Mouse (Mus musculus): Measurements from ENCODE around the gene Grsf1.

The Grsf1 gene

DNA sequence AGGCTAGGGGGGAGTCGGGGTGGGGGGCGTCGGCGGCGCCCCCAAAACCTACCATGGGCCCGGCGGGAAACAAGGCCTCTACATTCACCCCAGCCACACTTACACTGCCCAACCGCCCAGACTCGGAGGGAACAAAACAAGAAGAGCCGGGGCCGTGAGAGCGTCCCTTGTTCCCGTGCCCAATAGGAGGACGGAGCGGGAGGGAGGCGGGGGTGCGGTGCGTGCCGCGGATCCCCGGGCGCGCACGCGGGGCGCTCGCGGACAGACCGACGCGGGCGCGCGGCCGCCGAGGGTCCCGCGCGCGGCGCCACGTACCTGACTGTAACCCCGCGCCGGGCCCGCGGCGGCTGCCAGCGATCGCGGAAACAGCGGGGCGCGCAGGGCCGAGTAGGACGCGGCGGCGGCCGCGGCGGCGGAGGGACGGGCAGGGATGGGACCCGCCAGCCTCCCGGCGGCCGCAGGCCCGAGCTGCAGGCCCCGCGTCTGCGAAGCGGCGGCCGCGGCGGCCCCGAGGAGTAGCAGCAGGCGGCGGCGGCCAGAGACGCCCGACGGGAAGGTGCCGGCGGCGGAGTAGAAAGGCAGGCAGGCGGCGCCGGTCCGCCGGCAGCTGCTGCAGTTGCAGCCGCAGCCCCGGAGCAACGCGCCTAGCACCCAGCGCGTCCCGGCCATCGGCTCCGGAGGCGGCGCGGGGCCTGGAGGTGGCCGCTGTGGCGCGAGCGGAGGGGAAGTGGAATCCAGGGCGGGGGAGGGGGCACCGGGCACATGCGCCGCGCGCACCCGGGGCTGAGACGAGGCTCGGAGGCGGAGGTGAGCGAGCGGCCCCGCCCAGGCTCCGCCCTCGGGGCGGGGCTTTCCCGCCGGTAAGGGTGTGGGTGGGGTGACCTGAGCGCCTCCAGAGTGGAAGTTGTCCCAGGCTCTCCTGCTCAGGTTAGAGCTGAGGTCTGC lies at the start of gene Grsf1:
Grsf1 (minus strand) TSS at position 729 of the 945 bp plus-strand sequence.
- peak; percentile 95 for DNase-seq

- no peak for DNase-seq
Measured at GRCm38 (mm10) chr5:88724030-88724429, 48.1 kb upstream of the Grsf1 start.

DNA sequence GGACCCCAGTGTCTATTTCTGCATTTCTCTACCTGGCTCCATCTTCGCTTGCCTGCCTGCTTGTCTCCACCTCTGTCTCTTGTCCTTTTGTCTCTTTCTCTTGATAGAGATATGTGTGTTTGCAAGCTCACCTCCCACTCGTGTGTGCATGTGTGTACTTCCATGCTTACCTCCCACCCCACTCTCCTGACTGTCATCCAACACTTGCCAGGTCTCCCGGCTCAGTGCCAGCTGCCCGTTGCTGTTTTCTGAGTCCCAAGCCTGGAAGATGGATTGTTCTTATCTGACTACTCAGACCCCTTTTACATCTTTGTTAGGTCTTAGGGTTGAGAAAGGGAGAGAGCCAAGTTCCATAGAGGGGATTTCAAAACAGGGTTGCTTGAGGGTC lies 46.2 kb upstream of the Grsf1 start:
- peak; percentile 18 for DNase-seq

DNA sequence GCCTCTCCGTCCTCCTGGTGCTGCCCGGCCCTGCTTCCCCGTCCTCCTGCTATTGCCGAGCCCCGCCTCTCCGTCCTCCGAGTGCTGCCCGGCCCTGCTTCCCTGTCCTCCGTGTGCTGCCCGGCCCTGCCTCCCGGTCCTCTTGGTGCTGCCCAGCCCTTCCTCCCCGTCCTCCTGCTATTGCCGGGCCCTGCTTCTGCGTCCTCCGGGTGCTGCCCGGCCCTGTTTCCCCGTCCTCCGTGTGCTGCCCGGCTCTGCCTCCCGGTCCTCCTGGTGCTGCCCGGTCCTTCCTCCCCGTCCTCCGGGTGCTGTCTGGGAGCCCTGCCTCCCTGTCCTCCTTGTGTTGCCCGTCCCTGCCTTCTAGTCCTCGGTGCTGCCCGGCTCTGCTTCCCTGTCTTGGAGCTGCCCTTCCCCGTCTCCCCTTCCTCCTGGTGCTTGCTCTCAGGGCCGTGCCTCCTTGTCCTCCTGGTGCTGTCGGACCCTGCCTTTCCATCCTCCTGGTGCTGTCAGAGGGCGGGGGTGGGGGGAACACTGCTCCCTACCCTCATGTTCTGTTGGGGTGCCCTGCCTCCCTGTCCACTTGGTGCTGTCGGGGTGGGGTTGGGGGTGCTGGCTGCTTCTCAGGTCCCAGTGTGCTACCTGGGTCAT lies 45.7 kb upstream of the Grsf1 start:
- peak; percentile 51 for DNase-seq

DNA sequence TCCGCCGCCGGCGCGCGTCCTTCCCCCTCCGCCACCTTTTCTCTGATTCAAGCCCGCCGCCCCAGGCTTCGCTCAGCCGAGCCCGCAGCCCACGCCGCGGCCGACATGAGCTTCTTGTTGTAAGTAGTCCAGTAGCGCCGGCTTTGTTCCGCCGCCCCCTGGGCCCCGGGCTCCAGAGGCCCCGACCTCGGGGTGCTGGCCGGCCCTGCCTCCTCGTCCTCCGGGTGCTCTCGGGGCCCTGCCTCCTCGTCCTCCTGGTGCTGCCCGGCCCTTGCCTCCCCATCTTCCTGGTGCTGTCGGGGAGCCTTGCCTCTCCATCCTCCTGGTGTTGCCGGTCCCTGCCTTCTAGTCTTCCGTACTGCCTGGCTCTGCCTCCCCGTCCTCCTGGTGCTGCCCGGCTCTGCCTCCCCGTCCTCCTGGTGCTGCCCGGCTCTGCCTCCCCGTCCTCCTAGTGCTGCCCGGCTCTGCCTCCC lies 45.1 kb upstream of the Grsf1 start:
- no peak for DNase-seq

GRCm38 (mm10) chr5:88720116-88721002 lies 44.4 kb upstream of the Grsf1 start, which contains the start of gene Mob1b:
Gene Mob1b, plus strand, starts transcription at chr5:88720855.
- DNase-seq, result peak; percentile 98

- no peak for DNase-seq
Measured at GRCm38 (mm10) chr5:88716983-88717382, 41.0 kb upstream of the Grsf1 start.

GRCm38 (mm10) chr5:88712328-88712727 lies 36.4 kb upstream of the Grsf1 start:
- no peak for DNase-seq

DNA sequence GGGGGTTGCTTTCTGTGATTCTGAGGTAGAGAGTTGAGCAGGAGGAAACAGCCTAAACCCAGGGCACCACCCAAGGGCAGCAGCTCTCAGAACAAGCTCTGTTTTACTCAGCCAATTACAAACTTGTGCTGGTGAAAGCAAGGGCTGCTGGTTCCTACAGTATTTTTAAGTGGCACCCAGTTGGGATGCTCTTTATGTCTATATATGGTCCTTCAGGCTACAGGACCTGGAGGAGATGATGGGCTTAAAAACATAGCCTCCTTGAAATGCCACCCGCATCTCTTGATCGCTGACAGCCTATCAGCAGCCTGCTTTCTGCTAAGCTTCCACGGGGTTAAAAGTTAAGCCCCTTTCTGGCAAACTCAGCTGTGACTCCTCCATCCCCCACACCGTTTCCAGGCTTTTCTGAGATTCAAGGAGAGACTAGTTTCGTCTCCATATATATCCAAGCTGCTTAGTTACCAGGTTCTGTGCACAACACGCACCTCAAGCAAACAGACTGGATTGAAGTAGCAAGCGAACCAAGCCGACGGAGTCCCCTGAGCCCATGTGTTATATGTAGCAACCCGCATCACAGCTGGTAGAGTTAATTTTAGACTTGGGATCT lies 35.8 kb upstream of the Grsf1 start:
- DNase-seq, result peak; percentile 35

- peak; percentile 75 for DNase-seq
Measured at GRCm38 (mm10) chr5:88711128-88711527, 35.2 kb upstream of the Grsf1 start.

GRCm38 (mm10) chr5:88703551-88703950 lies 27.6 kb upstream of the Grsf1 start:
- peak; percentile 32 for DNase-seq

DNA sequence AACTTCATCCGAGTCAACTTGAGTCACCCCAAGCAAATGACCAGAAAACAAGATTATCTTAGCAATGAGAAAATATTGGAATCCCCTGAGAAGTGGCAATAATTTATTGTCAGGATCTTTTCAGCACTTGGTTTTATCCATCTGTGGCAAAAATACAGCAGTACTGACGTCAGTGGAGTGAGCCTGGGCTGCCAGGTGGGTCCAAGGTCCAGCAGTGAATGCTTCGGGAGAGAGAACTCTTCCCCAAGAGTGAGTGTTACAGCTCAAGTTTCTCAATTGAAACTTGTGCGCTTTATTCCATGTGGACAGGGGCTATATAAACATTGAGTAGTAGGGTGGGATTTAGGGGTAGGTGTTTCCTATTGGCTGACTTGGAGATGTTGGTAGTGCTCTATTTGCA lies 26.1 kb upstream of the Grsf1 start:
- DNase-seq, result no peak

- DNase-seq, result peak; percentile 62
Measured at GRCm38 (mm10) chr5:88699251-88699913, 23.4 kb upstream of the Grsf1 start.

GRCm38 (mm10) chr5:88697291-88697690 lies 21.3 kb upstream of the Grsf1 start:
- no peak for DNase-seq

- DNase-seq, result no peak
Measured at GRCm38 (mm10) chr5:88693057-88693456, 17.1 kb upstream of the Grsf1 start.

DNA sequence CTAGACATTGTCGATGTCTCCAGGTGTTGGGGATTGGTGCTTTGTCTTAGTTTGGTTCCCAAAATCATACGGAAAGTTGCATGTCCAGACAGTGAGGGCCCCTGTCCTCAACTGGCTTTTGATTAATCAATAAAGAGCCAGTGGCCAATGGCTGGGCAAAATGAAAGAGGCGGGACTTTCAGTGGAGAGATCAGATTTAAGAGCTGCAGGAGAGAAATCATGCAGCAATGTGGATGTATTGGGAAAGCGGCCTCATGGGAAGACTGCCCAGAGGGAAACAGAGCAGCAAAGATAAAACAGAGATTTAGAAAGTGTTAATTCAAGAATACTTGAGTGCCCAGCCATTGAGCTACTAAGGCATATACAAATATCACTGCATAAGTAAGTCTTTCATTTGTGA lies 16.6 kb upstream of the Grsf1 start:
- no peak for DNase-seq

GRCm38 (mm10) chr5:88691506-88692095 lies 15.6 kb upstream of the Grsf1 start:
- DNase-seq, result no peak

DNA sequence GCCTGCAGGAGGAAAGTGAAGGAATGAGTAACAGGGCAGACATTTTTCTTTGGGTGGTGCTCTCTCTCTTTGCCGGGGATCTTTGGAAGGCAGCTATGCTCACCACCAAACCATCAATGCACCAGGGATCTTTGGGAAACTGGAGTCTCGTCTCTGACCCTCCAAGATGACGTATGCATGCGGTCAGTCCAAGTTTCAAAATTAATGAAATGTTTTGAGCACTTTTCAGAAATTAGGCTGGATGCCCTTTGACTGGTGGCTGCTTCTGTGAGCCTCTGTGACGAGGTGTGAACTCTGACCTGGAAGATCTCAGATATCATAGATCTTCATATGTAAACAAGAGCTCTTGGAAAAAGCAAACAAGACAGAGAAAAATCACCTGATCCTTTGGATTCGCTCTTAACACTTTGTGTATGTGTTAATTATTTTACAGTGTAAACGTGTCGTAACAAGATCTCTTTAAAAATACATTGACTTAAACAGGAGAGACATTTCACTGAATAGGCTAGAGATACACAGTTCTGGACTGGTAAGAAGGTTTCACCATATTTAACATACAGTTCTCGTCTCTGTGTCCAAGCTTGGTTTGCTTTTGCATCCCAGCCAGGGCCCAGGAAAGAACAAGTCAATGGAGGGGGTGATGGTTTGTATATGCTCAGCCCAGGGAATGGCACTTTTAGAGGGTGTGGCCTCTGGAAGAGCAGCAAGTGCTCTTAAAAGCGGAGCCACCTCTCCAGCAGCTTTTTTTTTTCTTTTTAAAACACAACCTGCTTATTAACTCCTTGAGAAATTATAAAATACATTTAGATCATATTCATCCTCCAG lies 14.9 kb upstream of the Grsf1 start:
- peak; percentile 29 for DNase-seq

DNA sequence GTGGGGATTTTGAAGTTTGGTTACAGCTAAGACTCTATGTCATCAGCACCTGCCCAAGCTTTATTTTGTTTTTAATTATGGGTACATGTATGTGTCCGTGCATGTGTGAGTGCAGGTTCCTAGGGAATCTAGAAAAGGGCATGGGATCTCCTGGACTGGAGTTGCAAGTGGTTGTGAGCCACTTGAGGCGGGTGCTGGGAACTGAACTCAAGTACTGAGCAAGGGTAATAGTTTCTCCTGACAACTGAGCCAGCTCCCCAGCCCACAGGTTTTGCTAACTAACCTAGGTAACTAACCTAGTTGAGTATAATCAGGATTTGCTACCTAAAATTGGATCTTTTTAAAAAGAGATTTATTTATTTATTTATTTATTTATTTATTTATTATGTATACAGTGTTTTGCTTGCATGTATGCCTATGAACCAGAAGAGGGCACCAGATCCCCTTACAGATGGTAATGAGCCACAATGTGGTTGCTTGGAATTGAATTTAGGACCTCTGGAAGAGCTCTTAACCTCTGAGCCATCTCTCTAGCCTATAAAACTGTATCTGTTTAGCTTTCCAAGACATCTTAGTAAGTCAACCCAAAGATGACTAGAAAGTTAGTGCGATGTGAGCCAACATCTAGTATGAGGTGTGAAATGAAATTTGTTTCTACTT lies 13.4 kb upstream of the Grsf1 start:
- DNase-seq, result peak; percentile 39

Data from lung, postnatal 36 days (tissue).